ENCODE assay signal across 26 mouse cellular contexts in the genomic region with DNA sequence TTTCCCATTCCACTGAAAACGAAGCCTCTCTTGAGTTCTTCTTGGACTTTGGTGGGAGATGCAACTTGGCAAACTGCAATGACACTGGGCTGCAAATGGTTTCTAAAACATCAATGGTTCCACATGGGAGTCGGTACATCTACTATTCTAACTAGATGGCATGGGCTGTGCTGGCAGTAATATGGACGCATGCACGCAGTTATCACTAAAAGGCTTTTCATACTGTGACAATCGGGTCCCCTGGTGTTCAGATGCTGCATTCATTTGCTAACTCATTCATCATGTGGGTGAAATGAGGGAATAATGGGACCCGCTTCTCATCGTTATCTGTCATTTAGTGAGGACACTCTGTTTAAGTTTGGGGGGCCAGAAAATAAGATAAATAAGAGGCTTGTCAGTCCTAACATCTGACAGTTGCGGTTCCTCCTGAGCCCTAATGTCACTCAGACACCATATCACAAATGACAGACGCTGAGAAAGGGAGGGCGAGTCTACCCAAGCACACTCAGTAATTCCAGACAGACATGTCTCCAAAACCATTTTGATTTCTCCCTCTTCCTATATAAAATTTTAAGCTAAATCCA.
DNase-seq lines count a peak whose midpoint lies in the region; ATAC-seq and TF ChIP-seq lines count a peak whose summit lies in the region.
"Had no signal": no experiment of that assay in that cellular context is flagged by ENCODE, and none has a peak within 500 bp of the region (broad histone marks: within the 10 kb centered on the region; RNA-seq: fewer than 3 reads in every experiment).

No protein-coding gene starts in this region.

- no peak overlapping the region for H3K4me3 ChIP-seq in forebrain, embryonic 12.5 days (replicated peaks)
- no peak overlapping the region for H3K4me3 ChIP-seq in forebrain, embryonic 10.5 days
- no peak overlapping the region for H3K4me3 ChIP-seq in layer of hippocampus, adult 2 months
- H3K4me3 ChIP-seq in hindbrain, embryonic 15.5 days: no peak overlapping the region
- H3K4me3 ChIP-seq: heart, embryonic 13.5 days; kidney, embryonic 15.5 days; limb, embryonic 10.5 days; liver, embryonic 15.5 days; neural tube, embryonic 12.5 days had no signal

- intact Hi-C loops in gastrocnemius, postnatal 14 days (cut with DNase I; ENCODE audit: low total_unique reads): no loop called here

- TF ChIP-seq CTCF in layer of hippocampus, adult 2 months (conservative IDR thresholded peaks at IDR 0.05): peak; percentile 47

- no peak overlapping the region for H3K9ac ChIP-seq in forebrain, embryonic 12.5 days
- H3K9ac ChIP-seq in hindbrain, embryonic 15.5 days: no peak overlapping the region
- H3K9ac ChIP-seq: heart, embryonic 13.5 days; kidney, embryonic 15.5 days; liver, embryonic 15.5 days; neural tube, embryonic 12.5 days had no signal

- H3K4me2 ChIP-seq in forebrain, embryonic 12.5 days: no peak overlapping the region
- H3K4me2 ChIP-seq in hindbrain, embryonic 15.5 days: 0 out of 2 replicates have a peak overlapping the region, but pooled peaks have one; percentile 2
- H3K4me2 ChIP-seq: heart, embryonic 13.5 days; kidney, embryonic 15.5 days; liver, embryonic 15.5 days; neural tube, embryonic 12.5 days had no signal

- ATAC-seq in forebrain, embryonic 12.5 days (ENCODE audit: low FRiP score): peak; percentile 55; the same call in 1 of the 2 replicates
- 0 out of 2 replicates have a peak, but pooled peaks have one; percentile 30 for ATAC-seq in hindbrain, embryonic 15.5 days (ENCODE audit: low FRiP score, low read depth)
- ATAC-seq: CD4-positive, CD25-positive, alpha-beta regulatory T cell, adult 4 months; Patski had no signal

- H3K27ac ChIP-seq in forebrain, embryonic 12.5 days: no peak overlapping the region
- H3K27ac ChIP-seq in forebrain, embryonic 10.5 days: no peak overlapping the region
- H3K27ac ChIP-seq in layer of hippocampus, adult 2 months: no peak overlapping the region
- H3K27ac ChIP-seq in hindbrain, embryonic 15.5 days (replicated peaks): no peak overlapping the region
- H3K27ac ChIP-seq: heart, embryonic 13.5 days; kidney, embryonic 15.5 days; limb, embryonic 10.5 days; liver, embryonic 15.5 days; neural tube, embryonic 12.5 days had no signal

- H3K9me3 ChIP-seq in forebrain, embryonic 12.5 days: no peaks in the 10 kb centered on the region
- no peaks in the 10 kb centered on the region for H3K9me3 ChIP-seq in forebrain, embryonic 10.5 days
- H3K9me3 ChIP-seq in hindbrain, embryonic 15.5 days: no peaks in the 10 kb centered on the region
- H3K9me3 ChIP-seq: heart, embryonic 13.5 days; kidney, embryonic 15.5 days; limb, embryonic 10.5 days; liver, embryonic 15.5 days; neural tube, embryonic 12.5 days had no signal

- 67% methylated on average over 10 of the region's 10 CpGs for WGBS in forebrain, embryonic 12.5 days
- WGBS in forebrain, embryonic 10.5 days: 86% methylated on average over 10 of the region's 10 CpGs
- WGBS in hindbrain, embryonic 15.5 days: 42% methylated on average over 10 of the region's 10 CpGs

- no peaks in the 10 kb centered on the region for H3K36me3 ChIP-seq in forebrain, embryonic 12.5 days (replicated peaks)
- H3K36me3 ChIP-seq in forebrain, embryonic 10.5 days (replicated peaks): no peaks in the 10 kb centered on the region
- no peaks in the 10 kb centered on the region for H3K36me3 ChIP-seq in hindbrain, embryonic 15.5 days
- H3K36me3 ChIP-seq: heart, embryonic 13.5 days; kidney, embryonic 15.5 days; limb, embryonic 10.5 days; liver, embryonic 15.5 days; neural tube, embryonic 12.5 days had no signal

- no peaks in the 10 kb centered on the region for H3K27me3 ChIP-seq in forebrain, embryonic 12.5 days
- H3K27me3 ChIP-seq in forebrain, embryonic 10.5 days (ENCODE audit: poor library complexity, severe bottlenecking): peaks cover 10% of the 10 kb centered on the region; the same call in 1 of the 2 replicates
- H3K27me3 ChIP-seq in hindbrain, embryonic 15.5 days: no peaks in the 10 kb centered on the region
- H3K27me3 ChIP-seq: heart, embryonic 13.5 days; kidney, embryonic 15.5 days; liver, embryonic 15.5 days; neural tube, embryonic 12.5 days; Patski had no signal

- H3K4me1 ChIP-seq in forebrain, embryonic 12.5 days: peaks cover 3% of the 10 kb centered on the region; the same call in 1 of the 2 replicates
- no peaks in the 10 kb centered on the region for H3K4me1 ChIP-seq in forebrain, embryonic 10.5 days
- peaks cover 4% of the 10 kb centered on the region; the same call in 1 of the 2 replicates for H3K4me1 ChIP-seq in hindbrain, embryonic 15.5 days (replicated peaks)
- H3K4me1 ChIP-seq: heart, embryonic 13.5 days; liver, embryonic 15.5 days; neural tube, embryonic 12.5 days had no signal

- DNase-seq in forebrain, embryonic 10.5 days (ENCODE audit: extremely low spot score, low spot score): no peak
- DNase-seq in layer of hippocampus, adult 2 months (ENCODE audit: low spot score in 2 of 2): no peak
- DNase-seq in layer of hippocampus, adult 11-12 months (ENCODE audit: low spot score): no peak
- DNase-seq in MEL-GATA-1-ER (ENCODE audit: extremely low read depth, low read depth): peak; percentile 50
- no peak for DNase-seq in gastrocnemius, postnatal 14 days
- DNase-seq: adrenal gland, postnatal 36 days; cerebellum, adult 11-12 months; cerebellum, postnatal 36 days; embryo, embryonic 11 days; heart, postnatal 14 days; kidney, adult 11 months; kidney, postnatal 4 days; liver; lung, postnatal 4 days; retina, postnatal 1 day; right cerebral cortex, postnatal 25 days; spleen, adult 18-20 months had no signal
